Mouse (Mus musculus) neural tube, embryonic 11.5 days (tissue): ENCODE results near the gene Pard3. TPM values are rescaled to one million over a fixed set of nuclear protein-coding genes. Genes with fewer than 3 reads are reported as not detected.

Experiments
- ATAC-seq: fragments of 200-750 bp; cut with Nextera tagmentation; 2 replicates; pipeline ENCODE4 v1.8.0; 2017; ENCODE audit warnings: moderate number of reproducible peaks, mild to moderate bottlenecking, moderate TSS enrichment, moderate library complexity; ENCODE audit not compliant: insufficient read depth, low FRiP score, low TSS enrichment
- DNase-seq: peaks from one replicate; pipeline ENCODE4 v3.0.0-alpha.2; 2015; ENCODE audit warnings: low spot score
- H3K27ac ChIP-seq: fragments of 300-500 bp; sonication (generic); 2 replicates; pipeline ENCODE4 v1.5.1; 2014; ENCODE audit warnings: low read depth, mild to moderate bottlenecking, low read length
- H3K27me3 ChIP-seq: fragments of 300-500 bp; sonication (generic); 2 replicates; pipeline ENCODE4 v1.6.1; 2014; ENCODE audit warnings: mild to moderate bottlenecking, low read length, mixed read lengths; ENCODE audit not compliant: control insufficient read depth, insufficient read depth
- H3K36me3 ChIP-seq: fragments of 300-500 bp; sonication (generic); 2 replicates; pipeline ENCODE4 v1.6.1; 2014; ENCODE audit warnings: mild to moderate bottlenecking, low read length, moderate library complexity, mixed read lengths; ENCODE audit not compliant: control insufficient read depth, insufficient read depth
- H3K4me1 ChIP-seq: fragments of 300-500 bp; sonication (generic); 2 replicates; pipeline ENCODE4 v1.6.1; 2014; ENCODE audit warnings: low read length, mixed read lengths; ENCODE audit not compliant: control insufficient read depth, insufficient read depth
- H3K4me2 ChIP-seq: fragments of 300-500 bp; sonication (generic); 2 replicates; pipeline ENCODE4 v1.6.1; 2014; ENCODE audit warnings: low read depth, mild to moderate bottlenecking, moderate library complexity
- H3K4me3 ChIP-seq: fragments of 300-500 bp; sonication (generic); 2 replicates; pipeline ENCODE4 v1.5.1; 2014; ENCODE audit warnings: low read depth, low read length
- H3K9ac ChIP-seq: fragments of 300-500 bp; sonication (generic); 2 replicates; pipeline ENCODE4 v1.6.1; 2014; ENCODE audit warnings: mild to moderate bottlenecking, low read length
- H3K9me3 ChIP-seq: fragments of 300-500 bp; sonication (generic); 2 replicates; pipeline ENCODE4 v1.6.1; 2016; ENCODE audit warnings: low read length; ENCODE audit not compliant: control insufficient read depth
- WGBS: fragments of 180-500 bp; shearing (Covaris S2); extraction: QIAGEN DNeasy Blood & Tissue Kit; methylation state at CpG from one replicate; pipeline ENCODE4 v1.1.7; 2014; 5-methylcytosine and 5-hydroxymethylcytosine counted together
- polyA plus RNA-seq: library from polyadenylated mRNA; unstranded; fragments of >200 nt; fragmentation: Nextera tagmentation; extraction: Ambion mirVana; gene quantifications from 2 replicates; pipeline ENCODE4 v1.2.1, GENCODE M21; 2014

Pard3 gene
- polyA plus RNA-seq, 1 experiment from 2014 or later: 37.5 TPM

GRCm38 (mm10) chr8:127440161-127440833 is 376.6 kb downstream of the Pard3 start:
- Histone ChIP-seq H3K4me1 (0 out of 2 replicates have a peak, but pooled peaks cover 6% of the 10 kb centered on the region), H3K27me3 (no peaks in the 10 kb centered on the region), H3K36me3 (no peaks in the 10 kb centered on the region; the same call in 1 of the 2 replicates), H3K4me2 (no peak overlapping the region), H3K4me3 (no peak overlapping the region), H3K9ac (no peak overlapping the region), H3K27ac (no peak overlapping the region), H3K9me3 (no peaks in the 10 kb centered on the region)
- DNase-seq (no peak), ATAC-seq (no peak)
- WGBS: 77% methylated on average over 9 of the region's 9 CpGs

GRCm38 (mm10) chr8:127440834-127441485 is 377.3 kb downstream of the Pard3 start:
- Histone ChIP-seq H3K9me3 (no peaks in the 10 kb centered on the region), H3K27me3 (no peaks in the 10 kb centered on the region), H3K9ac (no peak overlapping the region), H3K4me1 (0 out of 2 replicates have a peak, but pooled peaks cover 6% of the 10 kb centered on the region), H3K4me2 (no peak overlapping the region), H3K4me3 (no peak overlapping the region), H3K27ac (no peak overlapping the region), H3K36me3 (no peaks in the 10 kb centered on the region; the same call in 1 of the 2 replicates)
- DNase-seq: no peak
- ATAC-seq: no peak
- 64% methylated on average over 6 of the region's 6 CpGs for WGBS

GRCm38 (mm10) chr8:127447401-127447800 is 383.7 kb downstream of the Pard3 start:
- 97% methylated on average over 1 of the region's 1 CpGs for WGBS
- Histone ChIP-seq H3K4me2 (no peak overlapping the region), H3K27me3 (no peaks in the 10 kb centered on the region), H3K36me3 (no peaks in the 10 kb centered on the region), H3K27ac (no peak overlapping the region), H3K9me3 (no peaks in the 10 kb centered on the region), H3K9ac (no peak overlapping the region), H3K4me1 (peaks cover 2% of the 10 kb centered on the region; the same call in 1 of the 2 replicates), H3K4me3 (no peak overlapping the region)
- ATAC-seq (no peak), DNase-seq (no peak)

- H3K4me2 ChIP-seq: no peak overlapping the region
- no peaks in the 10 kb centered on the region for H3K9me3 ChIP-seq
- WGBS: 96% methylated on average over 6 of the region's 6 CpGs
- H3K27me3 ChIP-seq: no peaks in the 10 kb centered on the region
- H3K4me1 ChIP-seq: peaks cover 2% of the 10 kb centered on the region; the same call in 1 of the 2 replicates
- DNase-seq (no peak), ATAC-seq (no peak)
- H3K4me3 ChIP-seq: no peak overlapping the region
- no peaks in the 10 kb centered on the region for H3K36me3 ChIP-seq
- no peak overlapping the region for H3K27ac ChIP-seq
- no peak overlapping the region for H3K9ac ChIP-seq
Observed at GRCm38 (mm10) chr8:127449066-127449840, 385.6 kb downstream of the Pard3 start.

- Histone ChIP-seq H3K9me3 (no peaks in the 10 kb centered on the region), H3K4me1 (peaks cover 2% of the 10 kb centered on the region; the same call in 1 of the 2 replicates), H3K9ac (no peak overlapping the region), H3K27me3 (no peaks in the 10 kb centered on the region), H3K27ac (no peak overlapping the region), H3K4me3 (no peak overlapping the region), H3K4me2 (no peak overlapping the region; the same call in 1 of the 2 replicates), H3K36me3 (no peaks in the 10 kb centered on the region)
- ATAC-seq: peak; percentile 92
- DNase-seq: peak; percentile 58
- 55% methylated on average over 14 of the region's 14 CpGs for WGBS
Observed at GRCm38 (mm10) chr8:127450954-127451668, 387.4 kb downstream of the Pard3 start.

- H3K9ac ChIP-seq: no peak overlapping the region
- 77% methylated on average over 6 of the region's 6 CpGs for WGBS
- no peak overlapping the region for H3K27ac ChIP-seq
- peaks cover 2% of the 10 kb centered on the region; the same call in 1 of the 2 replicates for H3K4me1 ChIP-seq
- H3K4me2 ChIP-seq: no peak overlapping the region
- no peaks in the 10 kb centered on the region for H3K27me3 ChIP-seq
- no peaks in the 10 kb centered on the region for H3K9me3 ChIP-seq
- no peak overlapping the region for H3K4me3 ChIP-seq
- no peaks in the 10 kb centered on the region for H3K36me3 ChIP-seq
- ATAC-seq (0 out of 2 replicates have a peak, but pooled peaks have one; percentile 51), DNase-seq (no peak)
Observed at GRCm38 (mm10) chr8:127452364-127452763, 388.7 kb downstream of the Pard3 start.

- 80% methylated on average over 3 of the region's 3 CpGs for WGBS
- Histone ChIP-seq H3K9me3 (no peaks in the 10 kb centered on the region), H3K9ac (no peak overlapping the region), H3K4me2 (no peak overlapping the region), H3K4me3 (no peak overlapping the region), H3K36me3 (no peaks in the 10 kb centered on the region; the same call in 1 of the 2 replicates), H3K27ac (no peak overlapping the region), H3K27me3 (no peaks in the 10 kb centered on the region), H3K4me1 (no peaks in the 10 kb centered on the region)
- DNase-seq: no peak
- no peak for ATAC-seq
Observed at GRCm38 (mm10) chr8:127457901-127458300, 394.2 kb downstream of the Pard3 start.

- 86% methylated on average over 3 of the region's 3 CpGs for WGBS
- Histone ChIP-seq H3K9ac (no peak overlapping the region), H3K4me3 (no peak overlapping the region), H3K9me3 (no peaks in the 10 kb centered on the region), H3K27me3 (no peaks in the 10 kb centered on the region), H3K4me1 (no peaks in the 10 kb centered on the region), H3K36me3 (no peaks in the 10 kb centered on the region; the same call in 1 of the 2 replicates), H3K27ac (no peak overlapping the region), H3K4me2 (no peak overlapping the region)
- ATAC-seq (no peak), DNase-seq (no peak)
Observed at GRCm38 (mm10) chr8:127461173-127461572, 397.5 kb downstream of the Pard3 start.
